Mouse (Mus musculus) forebrain, embryonic 13.5 days (tissue): Measurements from ENCODE around the gene Clec4g. TPM values are rescaled to one million over a fixed set of nuclear protein-coding genes. Genes with fewer than 3 reads are reported as not detected.
"Not testable (repeated sequence)": the region's sequence is repeated elsewhere in the genome, so short reads cannot be mapped to it uniquely, and the experiment has no call there.

ENCODE experiments used
- ATAC-seq: fragments of 200-750 bp; cut with Nextera tagmentation; 2 replicates; pipeline ENCODE4 v1.8.0; 2017
- H3K27ac ChIP-seq: fragments of 300-500 bp; sonication (generic); 2 replicates; pipeline ENCODE4 v1.5.1; 2015; ENCODE audit warnings: inconsistent platforms, mild to moderate bottlenecking, moderate library complexity
- H3K27me3 ChIP-seq: fragments of 300-500 bp; sonication (generic); 2 replicates; pipeline ENCODE4 v1.6.1; 2015; ENCODE audit warnings: mild to moderate bottlenecking, inconsistent platforms
- H3K36me3 ChIP-seq: fragments of 300-500 bp; sonication (generic); 2 replicates; pipeline ENCODE4 v1.6.1; 2015; ENCODE audit warnings: mild to moderate bottlenecking, inconsistent platforms; ENCODE audit not compliant: poor library complexity, severe bottlenecking
- H3K4me1 ChIP-seq: fragments of 300-500 bp; sonication (generic); 2 replicates; pipeline ENCODE4 v1.6.1; 2015; ENCODE audit warnings: inconsistent platforms
- H3K4me2 ChIP-seq: fragments of 300-500 bp; sonication (generic); 2 replicates; pipeline ENCODE4 v1.6.1; 2015; ENCODE audit warnings: inconsistent platforms, mild to moderate bottlenecking, moderate library complexity
- H3K4me3 ChIP-seq: fragments of 300-500 bp; sonication (generic); 2 replicates; pipeline ENCODE4 v1.5.1; 2015; ENCODE audit warnings: mild to moderate bottlenecking, inconsistent platforms
- H3K9ac ChIP-seq: fragments of 300-500 bp; sonication (generic); 2 replicates; pipeline ENCODE4 v1.6.1; 2015; ENCODE audit warnings: mild to moderate bottlenecking, inconsistent platforms
- H3K9me3 ChIP-seq: fragments of 300-500 bp; sonication (generic); replicated peaks from 2 replicates; pipeline ENCODE4 v1.6.1; 2016; ENCODE audit warnings: inconsistent platforms
- WGBS: fragments of 180-500 bp; shearing (Covaris S2); methylation state at CpG from one replicate; pipeline ENCODE4 v1.1.7; 2015; 5-methylcytosine and 5-hydroxymethylcytosine counted together
- polyA plus RNA-seq: library from polyadenylated mRNA; unstranded; fragments of >200 nt; fragmentation: Nextera tagmentation; extraction: Ambion mirVana; gene quantifications from 2 replicates; pipeline ENCODE4 v1.2.1, GENCODE M21; 2015

Gene Clec4g
- not detected in 2 replicates for polyA plus RNA-seq

DNA sequence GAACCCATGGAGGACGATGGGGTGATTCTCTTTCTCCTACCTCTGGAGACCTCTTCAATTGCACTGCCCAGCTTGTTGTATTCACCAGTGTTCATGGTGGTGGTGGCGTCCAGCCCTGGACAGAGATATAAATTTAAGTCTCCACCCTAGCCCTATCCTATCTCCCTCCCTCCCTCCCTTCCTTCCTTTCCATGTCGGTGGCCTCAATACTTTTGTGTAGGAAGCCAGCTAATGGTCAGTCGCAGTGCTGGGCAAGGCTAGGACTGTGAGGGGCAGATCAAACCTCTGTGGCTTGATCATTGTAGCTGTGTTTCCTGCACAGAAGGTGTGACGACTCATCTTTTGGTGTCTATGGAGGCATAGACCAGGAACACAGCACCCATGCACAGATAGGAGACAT, at the start of gene Clec4g:
Gene Clec4g, minus strand, starts transcription at position 101 of the 400 bp plus-strand sequence.
- H3K27me3 ChIP-seq: no peaks in the 10 kb centered on the region
- no peak within 1 kb of the TSS for H3K4me3 ChIP-seq
- H3K4me1 ChIP-seq: no peaks in the 10 kb centered on the region
- no peaks in the 10 kb centered on the region for H3K36me3 ChIP-seq
- H3K4me2 ChIP-seq: no peak within 1 kb of the TSS
- 70% methylated on average over 5 of the region's 5 CpGs for WGBS
- no peak for ATAC-seq
- no peak within 1 kb of the TSS for H3K27ac ChIP-seq
- H3K9ac ChIP-seq: no peak within 1 kb of the TSS
- H3K9me3 ChIP-seq: no peaks in the 10 kb centered on the region

DNA sequence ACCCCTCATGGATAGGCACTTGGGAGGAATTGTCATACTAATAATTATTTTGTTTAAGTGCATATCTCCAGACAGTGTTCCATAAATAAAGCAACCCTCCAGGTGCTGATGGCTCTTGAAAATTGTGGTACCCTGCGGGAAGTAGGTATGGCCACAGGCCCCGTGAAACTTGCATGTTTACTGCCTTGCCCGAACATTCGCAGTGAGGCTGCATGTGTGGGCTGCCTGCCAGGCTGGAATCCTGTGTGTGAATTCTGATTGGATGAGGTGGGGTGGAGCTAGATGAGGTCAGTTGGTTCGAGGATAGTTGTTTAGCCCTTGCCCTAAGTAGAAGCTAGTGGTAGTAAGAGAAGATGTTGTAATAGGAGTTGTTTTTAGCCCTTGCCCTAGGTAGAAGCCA, 48.2 kb upstream of the Clec4g start:
- H3K36me3 ChIP-seq, H3K4me3 ChIP-seq, H3K4me1 ChIP-seq, H3K27me3 ChIP-seq, H3K27ac ChIP-seq, H3K4me2 ChIP-seq, ATAC-seq, H3K9ac ChIP-seq: not testable (repeated sequence)
- H3K9me3 ChIP-seq: peaks cover 34% of the 10 kb centered on the region
- whole genome bisulfite sequencing: 87% methylated on average over 5 of the region's 5 CpGs

DNA sequence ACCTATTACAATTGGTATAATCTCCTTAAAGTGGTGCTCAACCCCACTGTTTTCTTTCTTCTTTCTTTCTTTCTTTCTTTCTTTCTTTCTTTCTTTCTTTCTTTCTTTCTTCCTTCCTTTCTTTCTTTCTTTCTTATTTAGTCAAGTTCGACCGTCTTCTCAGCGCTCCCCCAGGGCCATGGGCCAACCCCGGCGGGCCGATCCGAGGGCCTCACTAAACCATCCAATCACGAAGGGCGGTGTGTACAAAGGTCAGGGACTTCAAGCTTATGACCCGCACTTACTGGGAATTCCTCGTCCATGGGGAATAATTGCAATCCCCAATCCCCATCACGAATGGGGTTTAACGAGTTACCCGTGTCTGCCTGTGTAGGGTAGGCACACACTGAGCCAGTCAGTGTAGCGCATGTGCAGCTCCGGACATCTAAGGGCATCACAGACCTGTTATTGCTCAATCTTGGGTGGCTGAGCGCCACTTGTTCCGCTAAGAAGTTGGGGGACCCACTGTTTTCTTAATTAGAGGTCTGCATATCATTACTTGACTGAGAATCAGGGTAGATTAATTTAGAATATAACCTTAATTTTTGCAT, 33.9 kb upstream of the Clec4g start:
- Histone ChIP-seq H3K27ac (no peak overlapping the region), H3K4me1 (no peaks in the 10 kb centered on the region), H3K9ac (no peak overlapping the region), H3K36me3 (no peaks in the 10 kb centered on the region), H3K27me3 (no peaks in the 10 kb centered on the region), H3K4me2 (no peak overlapping the region), H3K4me3 (no peak overlapping the region), H3K9me3 (peaks cover 25% of the 10 kb centered on the region)
- ATAC-seq: peak; percentile 99
- 70% methylated on average over 18 of the region's 18 CpGs for WGBS

DNA sequence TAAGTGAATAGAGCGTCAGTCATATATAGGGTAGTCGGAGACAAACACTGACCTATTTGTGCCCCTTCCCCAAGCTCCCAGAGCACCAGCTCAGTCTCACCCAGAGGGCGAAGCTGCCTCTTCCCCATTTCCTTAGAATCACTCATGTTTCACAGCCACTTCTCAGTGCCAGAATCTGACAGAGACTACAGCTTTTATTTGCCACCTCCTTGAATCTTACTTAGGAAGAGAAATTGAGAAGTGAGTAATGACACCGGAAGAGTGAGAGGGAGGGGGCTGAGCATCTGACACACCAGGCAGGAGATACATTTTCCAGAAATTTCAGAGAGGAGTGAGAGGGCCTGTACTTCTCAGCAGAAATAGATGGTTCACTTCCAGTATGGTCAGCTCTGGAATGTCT, 28.3 kb upstream of the Clec4g start, which contains the start of gene Cd209a:
Gene Cd209a, minus strand, starts transcription at position 224 of the 400 bp plus-strand sequence.
- Histone ChIP-seq H3K36me3 (no peaks in the 10 kb centered on the region), H3K27me3 (no peaks in the 10 kb centered on the region), H3K4me1 (no peaks in the 10 kb centered on the region), H3K9ac (no peak within 1 kb of the TSS), H3K9me3 (peaks cover 18% of the 10 kb centered on the region), H3K4me2 (no peak within 1 kb of the TSS), H3K27ac (no peak within 1 kb of the TSS), H3K4me3 (no peak within 1 kb of the TSS)
- 94% methylated on average over 4 of the region's 4 CpGs for WGBS
- ATAC-seq: no peak

DNA sequence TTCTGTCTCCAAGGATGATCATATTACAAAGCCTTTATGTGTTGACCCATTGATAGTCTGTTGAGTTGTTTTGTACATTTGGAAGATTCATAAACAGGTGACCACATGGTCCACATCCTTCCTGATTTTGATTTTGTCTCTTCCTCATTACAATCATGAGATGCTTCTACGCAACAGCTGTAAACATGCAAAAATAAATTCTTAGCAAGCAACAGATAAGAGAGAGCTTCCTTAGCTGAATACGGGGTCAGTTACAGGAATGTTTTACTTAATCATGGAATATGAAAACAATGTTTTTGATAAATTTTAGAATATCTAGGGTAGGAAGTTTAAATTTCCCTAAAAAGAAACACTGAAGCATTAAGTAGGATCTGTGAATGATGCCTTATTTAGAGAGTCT, 16.5 kb upstream of the Clec4g start:
- Histone ChIP-seq H3K4me1 (no peaks in the 10 kb centered on the region), H3K4me3 (no peak overlapping the region), H3K27ac (no peak overlapping the region), H3K27me3 (no peaks in the 10 kb centered on the region), H3K36me3 (no peaks in the 10 kb centered on the region), H3K9ac (no peak overlapping the region), H3K9me3 (no peaks in the 10 kb centered on the region), H3K4me2 (no peak overlapping the region)
- ATAC-seq: no peak
- 93% methylated on average over 2 of the region's 2 CpGs for WGBS

DNA sequence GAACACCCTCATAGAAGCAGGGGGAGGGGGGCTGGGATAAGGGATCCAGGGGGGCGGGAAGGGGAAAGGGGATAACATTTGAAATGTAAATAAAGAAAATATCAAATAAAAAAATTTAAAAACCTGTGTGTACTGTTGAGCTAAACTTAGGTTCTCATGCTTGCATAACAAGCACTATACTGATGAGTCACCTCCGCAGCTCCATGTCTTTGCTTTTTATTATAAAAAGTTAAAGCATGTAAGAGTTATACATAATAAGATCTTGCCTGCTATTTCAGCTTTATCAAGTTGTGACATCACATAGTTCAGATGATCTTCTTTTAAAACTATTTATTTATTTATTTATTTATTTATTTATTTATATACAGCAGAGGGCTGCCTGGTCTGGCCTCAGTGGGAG, 15.1 kb upstream of the Clec4g start:
- Histone ChIP-seq H3K36me3 (no peaks in the 10 kb centered on the region), H3K9me3 (no peaks in the 10 kb centered on the region), H3K4me3 (no peak overlapping the region), H3K4me1 (no peaks in the 10 kb centered on the region), H3K27me3 (no peaks in the 10 kb centered on the region), H3K4me2 (no peak overlapping the region), H3K27ac (no peak overlapping the region), H3K9ac (no peak overlapping the region)
- 93% methylated on average over 2 of the region's 2 CpGs for WGBS
- ATAC-seq: no peak

DNA sequence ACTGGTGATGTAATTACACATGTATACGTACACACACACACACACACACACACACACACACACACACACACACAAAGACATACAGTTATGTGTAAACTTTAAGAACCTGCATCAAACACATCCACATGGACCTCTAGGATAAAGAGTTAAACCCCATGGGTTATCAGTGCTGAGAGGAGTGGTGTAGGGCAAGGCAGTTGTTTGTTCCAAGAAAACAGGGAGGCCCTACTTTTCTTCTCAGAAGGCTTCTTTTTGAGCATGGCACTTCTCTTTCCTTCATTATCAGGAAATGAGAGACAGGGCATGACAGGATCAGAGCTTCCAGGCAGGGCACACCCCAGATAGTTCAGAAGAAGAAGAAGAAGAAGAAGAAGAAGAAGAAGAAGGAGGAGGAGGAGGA, 13.6 kb upstream of the Clec4g start:
- no peaks in the 10 kb centered on the region for H3K27me3 ChIP-seq
- no peak overlapping the region for H3K27ac ChIP-seq
- H3K9me3 ChIP-seq: no peaks in the 10 kb centered on the region
- no peak overlapping the region for H3K4me2 ChIP-seq
- H3K4me3 ChIP-seq: no peak overlapping the region
- WGBS: 69% methylated on average over 1 of the region's 1 CpGs
- H3K36me3 ChIP-seq: no peaks in the 10 kb centered on the region
- ATAC-seq: no peak
- no peaks in the 10 kb centered on the region for H3K4me1 ChIP-seq
- H3K9ac ChIP-seq: no peak overlapping the region

DNA sequence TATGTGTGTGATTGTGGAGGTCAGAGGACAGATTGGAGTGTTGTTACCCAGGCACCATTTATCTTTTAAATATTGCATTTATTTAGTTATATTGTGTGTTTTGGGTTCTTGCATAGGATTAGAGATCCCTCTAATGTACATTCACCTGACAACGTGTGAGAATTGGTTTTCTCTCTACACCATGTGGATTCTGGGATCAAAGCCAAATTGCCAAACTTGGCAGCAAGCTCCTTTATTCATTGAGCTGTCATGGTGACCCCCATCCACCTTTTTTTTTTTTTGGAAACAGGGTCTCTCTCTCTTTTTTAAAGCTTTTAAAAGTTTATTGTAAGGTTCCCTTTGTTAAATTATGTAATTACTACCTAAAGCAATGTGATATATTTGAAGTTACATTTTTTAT, 590 bp upstream of the Clec4g start:
- H3K4me3 ChIP-seq: no peak overlapping the region
- no peaks in the 10 kb centered on the region for H3K36me3 ChIP-seq
- no peaks in the 10 kb centered on the region for H3K9me3 ChIP-seq
- H3K27me3 ChIP-seq: no peaks in the 10 kb centered on the region
- no peak overlapping the region for H3K27ac ChIP-seq
- H3K9ac ChIP-seq: no peak overlapping the region
- 24% methylated on average over 1 of the region's 1 CpGs for WGBS
- H3K4me2 ChIP-seq: no peak overlapping the region
- ATAC-seq: no peak
- no peaks in the 10 kb centered on the region for H3K4me1 ChIP-seq

DNA sequence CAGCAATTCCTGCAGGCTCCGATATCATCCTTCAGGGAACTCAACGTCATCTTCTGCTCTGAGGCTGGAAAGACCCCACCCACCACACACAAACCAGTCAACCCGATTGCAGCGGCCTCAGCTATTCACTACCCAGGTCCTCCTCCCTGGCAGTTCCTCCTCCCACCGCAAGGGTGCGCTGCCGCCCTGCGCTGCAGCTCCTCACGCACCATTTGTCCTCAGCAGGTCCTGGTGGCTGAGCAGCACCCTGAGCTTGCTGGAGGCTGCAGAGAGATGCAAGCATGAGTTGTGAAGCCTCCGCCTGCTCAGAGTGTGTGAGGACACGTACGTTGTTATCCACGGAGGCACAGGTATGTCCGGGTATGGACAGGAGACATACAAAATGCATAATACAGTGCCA, 1.9 kb downstream of the Clec4g start:
- H3K4me3 ChIP-seq: no peak overlapping the region
- H3K9me3 ChIP-seq: no peaks in the 10 kb centered on the region
- 0 out of 2 replicates have a peak overlapping the region, but pooled peaks have one; percentile 5 for H3K4me2 ChIP-seq
- H3K4me1 ChIP-seq: no peaks in the 10 kb centered on the region
- 17% methylated on average over 14 of the region's 14 CpGs for WGBS
- no peak overlapping the region for H3K27ac ChIP-seq
- no peaks in the 10 kb centered on the region for H3K36me3 ChIP-seq
- ATAC-seq: peak; percentile 51; the same call in 1 of the 2 replicates
- H3K9ac ChIP-seq: no peak overlapping the region
- H3K27me3 ChIP-seq: no peaks in the 10 kb centered on the region

DNA sequence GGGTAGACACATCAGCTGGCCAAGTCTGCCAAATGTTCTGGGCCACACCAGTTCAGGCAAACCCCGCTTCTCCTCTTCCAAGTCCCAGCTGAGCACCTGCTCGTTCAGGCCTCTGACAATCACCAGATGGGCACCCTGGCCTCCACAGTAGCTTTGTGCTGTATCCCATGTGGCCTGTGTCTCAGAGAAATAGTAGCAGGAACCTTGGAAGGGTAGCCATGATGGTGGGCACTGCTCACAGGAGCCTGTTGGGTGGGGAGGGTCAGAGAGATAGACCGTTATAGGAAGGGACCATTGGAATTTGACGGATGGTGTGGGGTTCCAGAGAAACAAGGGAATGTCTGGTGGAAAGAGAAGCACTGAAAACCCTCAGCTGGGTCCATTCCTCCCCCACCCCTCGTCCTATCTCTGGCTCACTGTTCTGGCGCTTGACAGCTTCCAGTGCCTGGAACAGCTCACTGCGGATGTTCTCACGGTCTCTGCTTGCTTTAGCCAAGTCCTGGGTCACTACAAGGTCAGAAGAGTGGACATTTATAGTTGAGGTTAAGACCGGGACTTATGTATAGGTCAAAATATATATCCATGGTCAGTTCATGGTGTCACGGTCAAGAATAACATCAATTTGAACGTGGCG, 3.0 kb downstream of the Clec4g start:
- no peaks in the 10 kb centered on the region for H3K9me3 ChIP-seq
- WGBS: 84% methylated on average over 12 of the region's 12 CpGs
- H3K4me3 ChIP-seq: no peak overlapping the region
- no peaks in the 10 kb centered on the region for H3K36me3 ChIP-seq
- no peak overlapping the region for H3K9ac ChIP-seq
- no peak for ATAC-seq
- H3K4me2 ChIP-seq: no peak overlapping the region
- no peaks in the 10 kb centered on the region for H3K4me1 ChIP-seq
- H3K27ac ChIP-seq: no peak overlapping the region
- no peaks in the 10 kb centered on the region for H3K27me3 ChIP-seq

DNA sequence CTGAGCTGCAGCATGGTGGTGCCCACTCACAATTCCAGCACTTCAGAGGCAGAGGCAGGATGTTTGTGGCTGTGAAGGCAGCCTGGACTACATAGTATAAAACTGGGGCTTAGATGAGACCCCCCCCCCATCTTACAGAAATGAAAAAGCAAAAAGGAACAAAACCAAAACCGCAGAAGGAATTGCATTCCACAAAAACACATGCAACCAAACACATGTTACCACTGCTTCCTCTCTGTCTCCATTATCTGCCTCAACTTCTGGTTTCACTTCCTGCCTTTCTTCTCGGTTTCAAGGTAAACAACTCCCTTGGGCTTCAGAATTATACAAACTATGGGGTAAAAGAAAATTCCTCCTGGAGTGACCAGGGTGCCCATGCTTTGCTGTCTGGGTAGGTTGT, 8.8 kb downstream of the Clec4g start:
- Histone ChIP-seq H3K9ac (no peak overlapping the region), H3K4me3 (no peak overlapping the region), H3K36me3 (no peaks in the 10 kb centered on the region), H3K9me3 (no peaks in the 10 kb centered on the region), H3K4me2 (no peak overlapping the region), H3K27ac (no peak overlapping the region), H3K4me1 (no peaks in the 10 kb centered on the region), H3K27me3 (no peaks in the 10 kb centered on the region)
- 69% methylated on average over 2 of the region's 2 CpGs for WGBS
- no peak for ATAC-seq

DNA sequence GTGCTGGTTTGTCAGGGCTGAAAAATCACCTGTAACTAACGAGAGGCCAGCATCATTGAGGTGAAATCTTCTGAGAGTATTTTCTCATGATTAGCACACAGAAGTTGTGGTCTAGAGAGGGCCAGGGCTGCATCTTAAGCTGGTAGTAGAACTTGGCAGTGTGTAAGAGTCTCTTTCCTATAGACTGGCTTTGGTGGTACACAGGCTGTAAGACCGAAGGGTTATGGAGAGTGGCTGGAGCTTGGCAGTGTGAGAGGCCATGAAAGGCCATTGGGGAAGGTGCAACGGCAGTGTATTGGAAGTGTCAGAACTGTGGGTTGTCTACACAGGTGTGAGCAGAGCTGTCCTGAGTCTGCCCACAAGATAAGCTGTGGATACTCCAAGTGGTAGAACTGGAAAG, 10.1 kb downstream of the Clec4g start:
- H3K36me3 ChIP-seq: no peaks in the 10 kb centered on the region
- no peak overlapping the region for H3K9ac ChIP-seq
- WGBS: 89% methylated on average over 3 of the region's 3 CpGs
- H3K27ac ChIP-seq: no peak overlapping the region
- ATAC-seq: no peak
- no peak overlapping the region for H3K4me3 ChIP-seq
- no peaks in the 10 kb centered on the region for H3K4me1 ChIP-seq
- H3K4me2 ChIP-seq: no peak overlapping the region
- H3K27me3 ChIP-seq: no peaks in the 10 kb centered on the region
- no peaks in the 10 kb centered on the region for H3K9me3 ChIP-seq

DNA sequence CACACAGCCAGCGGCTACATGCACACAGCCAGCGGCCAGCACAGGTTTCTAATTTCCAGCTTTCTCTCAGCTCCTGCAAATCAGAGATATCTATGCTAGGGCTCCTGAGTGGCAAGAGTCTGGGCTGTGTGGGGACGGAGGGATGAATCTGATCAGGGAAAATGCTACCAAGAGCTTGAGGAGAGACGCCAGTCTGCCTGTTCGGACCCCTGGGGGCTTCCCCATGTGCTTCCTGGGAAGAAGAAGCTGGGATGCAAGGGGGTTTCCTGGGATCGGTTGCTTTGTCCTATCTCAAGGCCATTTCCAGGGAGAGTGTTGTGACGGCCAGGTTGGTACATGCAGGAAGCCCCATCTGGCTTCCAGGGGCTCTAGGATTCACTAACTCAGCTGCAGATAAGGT, 12.8 kb downstream of the Clec4g start:
- H3K9ac ChIP-seq: no peak overlapping the region
- 75% methylated on average over 7 of the region's 7 CpGs for WGBS
- H3K4me3 ChIP-seq: no peak overlapping the region
- H3K27ac ChIP-seq: no peak overlapping the region
- H3K27me3 ChIP-seq: no peaks in the 10 kb centered on the region
- no peak for ATAC-seq
- no peaks in the 10 kb centered on the region for H3K9me3 ChIP-seq
- H3K36me3 ChIP-seq: no peaks in the 10 kb centered on the region
- no peak overlapping the region for H3K4me2 ChIP-seq
- H3K4me1 ChIP-seq: no peaks in the 10 kb centered on the region
